Mouse (Mus musculus): Measurements from ENCODE around the gene Fndc3b.

The Fndc3b gene

GRCm38 (mm10) chr3:27621176-27621575 is 89.9 kb downstream of the Fndc3b start:
- DNase-seq (ENCODE audit: low spot score), result no peak

- no peak for DNase-seq (ENCODE audit: low spot score)
Observed at GRCm38 (mm10) chr3:27617733-27618132, 93.4 kb downstream of the Fndc3b start.

- no peak for DNase-seq (ENCODE audit: low spot score)
Observed at GRCm38 (mm10) chr3:27617237-27617499, 93.9 kb downstream of the Fndc3b start.

DNA sequence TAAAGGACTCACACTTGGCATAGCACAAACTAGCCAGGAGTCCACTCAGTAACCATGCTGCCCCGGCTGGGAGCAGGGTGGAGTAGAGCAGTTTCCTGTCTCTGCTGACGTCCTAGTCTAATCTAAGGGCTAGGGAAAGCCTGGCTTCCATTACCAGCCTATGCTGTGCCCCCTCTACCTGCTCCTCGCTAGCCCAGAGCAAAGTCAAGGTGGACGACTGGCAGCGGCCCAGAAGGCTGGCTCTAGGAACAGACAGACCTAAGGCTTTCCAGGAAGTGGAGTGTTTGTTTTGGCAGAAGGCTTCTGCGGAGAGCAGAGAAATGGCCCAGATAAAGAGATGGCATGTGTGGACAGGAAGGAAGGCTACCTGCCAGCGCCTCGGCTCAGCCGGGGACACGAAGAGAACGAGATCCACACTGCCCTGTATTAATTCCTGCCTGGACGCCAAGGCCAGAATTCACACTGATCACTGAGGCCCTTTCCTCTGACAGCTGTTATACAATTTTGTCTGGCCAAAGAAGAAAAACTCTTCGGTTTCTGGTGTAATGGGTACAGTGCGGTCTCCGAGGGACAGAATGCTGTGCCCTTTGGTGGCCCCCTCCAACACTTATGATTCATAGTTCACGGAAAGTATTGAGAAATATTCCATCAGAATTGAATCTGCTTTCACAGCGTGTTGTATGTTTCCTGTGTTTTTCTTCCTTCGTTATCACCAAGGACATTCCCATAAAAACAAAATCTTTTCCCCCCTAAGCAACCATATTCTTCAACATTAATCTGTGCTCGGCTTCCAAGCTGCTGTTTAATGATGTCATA is 94.5 kb downstream of the Fndc3b start:
- peak; percentile 54 for DNase-seq (ENCODE audit: low spot score)

DNA sequence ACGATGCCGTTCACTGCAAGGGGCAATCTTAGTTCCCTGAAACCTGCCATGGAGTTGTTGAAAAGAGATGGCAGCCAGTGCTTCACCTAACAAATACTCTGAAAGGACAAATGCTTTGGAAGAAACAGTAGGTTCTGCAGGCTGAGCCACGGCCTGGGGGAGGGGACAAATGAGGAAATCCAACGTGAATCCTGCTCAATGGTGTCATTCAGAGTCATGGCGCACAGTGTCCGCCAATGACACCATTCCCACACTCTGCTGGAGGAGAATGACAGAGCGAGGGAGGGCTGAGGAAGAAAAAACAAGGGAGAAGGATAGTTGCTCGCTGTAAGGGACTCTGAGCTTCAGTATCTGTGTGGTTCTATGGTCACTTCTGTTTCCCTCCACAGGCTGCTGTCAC is 95.6 kb downstream of the Fndc3b start:
- DNase-seq (ENCODE audit: low spot score), result no peak

- no peak for DNase-seq (ENCODE audit: low spot score)
Observed at GRCm38 (mm10) chr3:27613828-27614227, 97.3 kb downstream of the Fndc3b start.

GRCm38 (mm10) chr3:27613011-27613410 is 98.1 kb downstream of the Fndc3b start:
- no peak for DNase-seq (ENCODE audit: low spot score)

GRCm38 (mm10) chr3:27611986-27612385 is 99.1 kb downstream of the Fndc3b start:
- DNase-seq (ENCODE audit: low spot score), result no peak

DNA sequence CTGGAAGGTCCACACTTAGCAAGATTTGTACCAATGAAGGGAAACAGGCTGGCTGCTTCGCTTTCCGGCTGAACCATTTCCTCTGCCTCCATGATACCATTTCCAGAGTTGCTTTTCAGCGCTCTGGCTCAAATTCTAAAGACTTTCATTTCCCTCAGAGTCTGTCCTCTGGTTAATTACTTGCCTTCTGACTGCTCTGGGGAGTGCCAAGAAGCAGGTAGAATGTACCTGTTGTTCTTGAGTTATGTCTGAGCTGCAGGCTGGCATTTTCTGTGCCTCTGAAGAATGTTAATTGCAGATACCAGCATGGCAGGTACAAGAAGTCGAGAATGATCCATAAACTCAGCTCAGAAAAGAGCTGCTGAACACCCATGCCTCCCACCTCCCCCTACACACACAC is 100.6 kb downstream of the Fndc3b start:
- DNase-seq (ENCODE audit: low spot score), result no peak

GRCm38 (mm10) chr3:27610089-27610488 is 101.0 kb downstream of the Fndc3b start:
- DNase-seq (ENCODE audit: low spot score), result no peak

GRCm38 (mm10) chr3:27607796-27608151 is 103.3 kb downstream of the Fndc3b start:
- no peak for DNase-seq (ENCODE audit: low spot score)

- DNase-seq (ENCODE audit: low spot score), result no peak
Observed at GRCm38 (mm10) chr3:27607081-27607795, 103.9 kb downstream of the Fndc3b start.

GRCm38 (mm10) chr3:27606626-27607025 is 104.5 kb downstream of the Fndc3b start:
- no peak for DNase-seq (ENCODE audit: low spot score)

DNA sequence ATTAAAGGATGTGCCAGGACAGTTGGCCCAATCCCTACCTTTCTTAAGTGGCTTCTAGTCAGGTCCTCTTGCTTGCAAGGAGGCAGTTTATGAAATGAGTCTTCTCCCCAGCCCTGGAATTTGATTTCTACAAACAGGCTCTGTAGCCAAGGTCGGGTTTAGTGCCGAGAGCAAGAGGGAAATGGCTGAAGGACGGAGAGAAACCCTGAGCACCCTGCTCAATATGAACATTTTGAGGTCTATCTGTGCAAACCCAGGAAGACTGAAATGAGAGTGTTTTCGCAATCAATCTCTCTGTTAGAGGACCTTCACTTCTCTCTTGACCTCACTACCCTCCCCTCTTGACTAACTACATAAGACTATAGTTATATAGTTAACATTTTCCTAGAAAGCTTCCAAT is 105.5 kb downstream of the Fndc3b start:
- no peak for DNase-seq (ENCODE audit: low spot score)

GRCm38 (mm10) chr3:27605081-27605480 is 106.0 kb downstream of the Fndc3b start:
- no peak for DNase-seq (ENCODE audit: low spot score)

DNA sequence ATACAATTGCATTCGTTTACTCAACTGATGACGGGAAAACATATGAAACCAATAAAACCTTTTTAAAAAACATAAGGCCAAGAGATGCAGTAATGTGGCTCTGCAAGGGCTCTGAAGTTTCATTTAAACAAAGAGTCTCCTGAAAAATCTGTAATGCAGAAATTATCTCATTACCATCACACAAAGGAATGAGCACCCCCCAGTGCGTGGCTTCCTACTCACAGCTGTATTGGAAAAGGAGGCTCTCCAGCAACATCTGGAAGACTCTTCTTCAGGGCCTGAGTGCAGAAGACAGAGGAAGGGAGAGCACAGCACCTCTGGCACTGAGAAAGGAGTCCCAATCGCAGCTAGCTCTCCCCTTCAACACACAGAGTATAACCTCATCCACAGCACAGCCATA is 106.5 kb downstream of the Fndc3b start:
- no peak for DNase-seq (ENCODE audit: low spot score)

GRCm38 (mm10) chr3:27603905-27604620 is 107.0 kb downstream of the Fndc3b start:
- no peak for DNase-seq (ENCODE audit: low spot score)

DNA sequence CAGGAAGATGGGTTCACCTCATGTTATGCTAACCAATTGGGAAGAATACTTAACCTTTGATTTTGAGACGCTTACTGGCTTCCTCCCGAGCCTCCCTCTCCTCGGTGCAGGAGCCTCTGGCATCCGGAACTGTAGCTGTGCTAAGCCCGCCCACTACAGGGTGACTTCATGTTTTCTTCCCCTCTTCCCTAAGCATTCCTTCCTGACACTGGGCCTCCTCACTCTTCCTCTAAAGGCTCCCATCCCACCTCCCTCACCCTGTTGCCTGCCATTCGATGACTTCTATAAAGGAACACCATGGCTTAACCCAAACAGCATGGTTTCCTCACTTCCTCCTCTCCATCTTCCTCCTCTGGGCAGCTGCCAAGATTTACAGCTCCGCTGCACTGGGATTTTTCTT is 110.5 kb downstream of the Fndc3b start:
- no peak for DNase-seq (ENCODE audit: low spot score)

- DNase-seq (ENCODE audit: low spot score), result no peak
Observed at GRCm38 (mm10) chr3:27600197-27600596, 110.9 kb downstream of the Fndc3b start.

DNA sequence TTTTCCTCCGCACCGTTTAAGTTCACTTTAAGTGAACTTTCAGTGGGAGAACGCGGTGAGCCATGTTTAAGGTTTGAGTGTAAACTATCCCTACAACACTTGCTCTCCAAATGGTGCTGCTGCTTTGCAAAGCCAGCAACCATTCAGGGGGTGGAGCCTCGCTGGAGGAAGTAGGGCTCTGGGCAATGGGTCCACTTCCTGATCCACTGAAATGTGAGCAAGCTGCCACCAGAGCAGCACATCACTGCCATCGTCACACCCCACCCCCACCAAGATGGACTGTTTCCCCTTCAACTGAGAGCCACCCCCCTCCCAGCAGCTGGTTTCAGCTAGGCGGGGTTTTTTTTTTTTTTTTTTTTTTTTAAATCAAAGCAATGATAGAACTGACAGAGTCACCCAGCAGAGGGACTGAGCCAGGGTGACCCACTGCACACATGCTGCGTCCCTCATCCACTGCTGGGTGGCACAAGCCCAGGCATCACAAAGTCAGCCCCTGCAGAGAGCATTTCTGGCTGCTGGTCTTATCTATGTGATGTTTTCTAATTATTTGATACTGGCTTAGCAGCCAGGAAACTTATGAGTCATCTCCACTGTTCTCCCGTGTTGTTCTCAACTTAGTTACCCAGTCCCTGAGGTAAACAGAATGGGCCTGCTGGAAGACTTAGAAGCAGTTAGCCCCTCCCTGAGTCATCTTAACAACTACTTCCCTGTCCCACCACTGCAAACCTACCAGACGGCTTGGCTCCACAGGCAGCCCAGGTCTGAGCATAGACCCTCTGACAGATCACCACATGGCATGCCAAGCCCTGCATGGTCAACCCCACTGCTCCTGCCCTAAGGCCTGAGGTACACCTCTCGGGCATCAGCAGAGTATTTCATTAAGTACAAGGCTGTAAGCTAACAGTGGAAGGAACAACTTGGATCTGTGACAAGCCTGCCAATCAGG is 112.4 kb downstream of the Fndc3b start:
- DNase-seq (ENCODE audit: low spot score), result no peak

DNA sequence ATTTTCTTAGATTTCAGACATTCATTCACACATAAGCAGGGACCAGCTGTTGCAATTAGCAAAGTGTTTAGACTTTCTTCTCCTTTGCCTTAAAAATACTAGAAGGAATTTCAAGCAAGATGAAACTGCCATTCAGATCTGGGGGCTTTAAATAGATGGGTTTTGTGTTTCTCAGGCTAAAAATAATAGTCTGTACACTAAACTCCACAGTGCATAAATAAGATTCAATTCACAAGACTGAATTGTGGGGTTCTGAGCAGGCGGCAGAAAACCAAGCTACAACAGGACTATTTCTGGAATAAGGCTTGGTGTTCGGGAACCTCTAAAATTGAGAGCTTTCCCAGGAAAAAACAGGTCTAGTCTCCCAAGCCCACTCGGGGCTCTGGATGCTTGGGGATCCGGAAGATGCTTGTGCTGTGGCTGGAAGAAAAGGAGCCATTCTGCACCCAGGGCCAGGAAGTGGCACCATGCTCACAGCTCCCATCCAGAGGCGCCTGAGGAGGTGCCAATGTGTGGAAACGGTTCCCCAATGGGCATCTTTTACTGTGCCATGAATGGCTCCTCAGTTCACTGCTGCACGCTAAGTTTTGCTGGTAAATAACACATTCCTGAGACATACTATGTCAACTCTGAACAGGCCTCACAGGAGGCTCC is 117.5 kb downstream of the Fndc3b start:
- DNase-seq (ENCODE audit: low spot score), result no peak

Measured in urinary bladder, postnatal 25 days (tissue).